Mouse (Mus musculus): ENCODE data around the gene Pkd2l1.

The Pkd2l1 gene

DNA sequence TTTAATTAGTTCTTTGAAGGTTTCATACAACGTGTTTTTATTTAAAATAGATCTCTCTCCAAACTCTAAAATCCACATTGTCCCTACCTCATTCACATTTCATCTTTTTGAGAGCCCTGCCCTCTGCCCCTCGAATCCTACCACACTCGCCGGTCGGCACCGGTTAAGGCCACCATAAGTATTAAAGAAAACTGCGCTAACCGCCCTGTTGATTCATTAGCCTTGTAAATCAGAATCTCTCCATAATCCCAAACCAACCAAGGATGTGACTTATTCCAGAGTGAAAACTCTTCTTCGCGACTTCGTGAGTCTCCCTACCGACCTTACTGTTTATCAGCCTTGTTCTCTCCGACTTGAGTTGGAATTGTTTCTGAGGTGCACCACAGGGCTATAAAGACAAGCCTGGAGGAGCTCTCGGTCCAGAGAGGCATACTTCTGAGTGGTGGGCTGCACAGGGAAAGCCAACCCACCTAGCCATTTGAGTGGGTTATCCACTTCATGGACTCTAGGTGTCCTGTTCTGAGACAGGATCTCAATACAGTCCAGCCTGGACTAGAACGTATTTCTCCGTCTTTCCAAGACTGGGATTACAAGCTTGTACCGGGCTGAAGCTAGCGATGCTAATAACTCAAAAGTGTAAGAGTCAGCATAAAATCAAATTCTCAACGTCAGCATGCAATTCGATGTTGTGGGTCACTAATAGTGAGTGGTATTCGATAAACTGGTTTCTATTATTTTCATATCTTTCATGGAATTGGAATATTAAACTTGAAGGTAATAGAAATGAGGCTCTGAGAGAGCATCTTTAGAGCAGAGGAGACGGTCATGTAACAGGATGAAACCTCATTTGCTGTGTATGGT, 84.4 kb downstream of the Pkd2l1 start:
- DNase-seq (ENCODE audit: extremely low read depth, low read depth) = no peak

DNA sequence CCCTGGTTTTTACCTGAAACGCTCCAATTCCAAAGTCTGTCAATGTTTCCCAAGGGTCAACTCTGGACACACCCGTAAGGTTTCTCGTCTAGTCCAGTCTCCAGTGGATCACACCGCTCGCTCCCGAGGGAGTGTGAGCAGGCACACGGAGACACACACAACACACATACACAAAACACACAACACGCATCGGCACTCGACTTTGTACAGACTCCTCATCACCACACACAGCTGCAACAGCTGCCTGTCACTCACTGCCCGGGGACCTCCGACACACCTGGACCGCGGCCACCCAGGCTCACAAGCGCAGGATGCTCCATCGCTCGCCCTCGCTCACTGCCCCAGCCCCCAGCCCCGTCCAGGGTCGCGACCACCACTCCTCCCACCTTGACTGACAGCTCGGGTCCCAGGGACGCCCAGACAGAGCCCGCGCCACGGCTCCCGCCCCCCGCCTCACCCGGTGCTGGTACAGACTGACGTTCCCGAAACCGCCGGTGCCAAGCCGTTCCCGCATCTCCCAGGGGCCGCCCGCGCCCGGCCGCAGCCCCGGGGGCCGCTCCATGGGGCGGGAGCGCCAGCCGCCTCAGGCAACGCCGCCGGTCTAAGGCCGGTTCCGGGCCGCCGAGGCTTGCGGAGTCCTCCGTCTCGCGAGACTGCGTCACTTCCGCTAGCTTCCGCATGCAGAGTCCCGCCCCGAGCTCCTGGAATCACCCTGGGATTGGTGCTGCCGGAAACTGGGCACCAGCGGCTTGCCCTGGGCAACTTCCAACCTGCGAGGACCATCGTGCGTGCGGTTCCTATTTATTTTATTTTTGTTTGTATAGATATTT, 85.2 kb downstream of the Pkd2l1 start, which contains the start of gene Chuk:
TSS of gene Chuk (minus strand) at position 650 of the 830 bp plus-strand sequence.
- DNase-seq (ENCODE audit: extremely low read depth, low read depth) = peak; percentile 90

DNA sequence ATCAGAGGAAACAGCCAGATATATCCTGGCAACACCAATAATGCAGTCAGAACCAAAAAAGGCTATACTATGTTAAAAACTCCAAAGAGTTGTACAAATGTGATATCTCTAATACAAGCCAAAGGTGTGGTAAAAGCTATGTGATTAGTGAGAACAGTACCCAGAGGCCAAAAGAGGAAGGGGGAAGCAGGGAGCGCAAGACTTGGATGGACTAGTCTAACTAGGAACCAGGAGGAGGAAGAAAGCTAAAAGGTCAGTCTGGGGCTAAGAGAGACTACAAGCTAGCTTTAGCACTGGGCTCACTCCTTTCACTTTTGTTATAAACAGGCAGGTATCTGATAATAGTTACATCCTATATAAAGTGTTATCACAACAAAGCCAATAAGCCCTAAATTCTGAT, 87.8 kb downstream of the Pkd2l1 start:
- no peak for DNase-seq (ENCODE audit: extremely low read depth, low read depth)

DNA sequence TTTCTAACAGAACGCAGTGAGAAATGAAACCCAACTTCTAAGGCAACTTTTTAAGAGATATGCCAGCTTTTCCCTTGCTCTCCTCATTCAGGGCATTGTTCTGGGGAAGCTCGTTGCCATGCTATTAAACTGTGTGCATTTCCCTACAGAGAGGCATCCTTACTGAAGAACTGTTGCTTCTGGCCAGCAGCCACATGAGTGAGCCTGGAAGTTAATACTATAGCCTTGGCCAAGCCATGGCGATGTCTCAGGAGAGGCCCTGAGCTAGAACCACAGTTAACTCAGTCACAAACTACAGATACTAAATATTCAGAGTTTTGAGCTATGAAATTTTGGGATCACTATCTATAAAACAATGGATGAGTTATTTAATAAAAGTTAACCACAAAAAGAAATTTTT, 89.2 kb downstream of the Pkd2l1 start:
- no peak for DNase-seq (ENCODE audit: extremely low read depth, low read depth)

DNA sequence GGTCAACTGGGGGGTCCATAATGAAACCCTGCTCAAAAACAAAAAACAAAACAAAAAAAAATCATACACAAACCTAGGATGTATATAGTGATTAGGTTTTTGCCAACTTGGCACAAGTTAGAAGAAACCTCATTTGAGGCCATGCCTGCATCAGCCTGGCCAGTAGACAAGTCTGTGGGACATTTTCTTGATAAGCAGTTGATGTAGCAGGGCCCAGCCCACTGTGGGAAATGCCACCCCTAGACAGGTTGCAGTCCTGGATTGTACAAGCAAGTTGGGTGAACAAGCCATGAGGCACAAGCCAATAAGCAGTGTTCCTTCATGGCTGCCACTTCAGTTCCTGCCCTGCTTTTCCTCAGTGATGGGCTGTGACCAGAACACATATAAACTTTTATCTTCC, 91.4 kb downstream of the Pkd2l1 start:
- no peak for DNase-seq (ENCODE audit: extremely low read depth, low read depth)

Measured in MEL-GATA-1-ER (cell line).